Mouse (Mus musculus): ENCODE data around the gene Apopt1. TPM values are rescaled to one million over a fixed set of nuclear protein-coding genes. Genes with fewer than 3 reads are reported as not detected.

The Apopt1 gene
- polyA plus RNA-seq, 1 experiment from 2014 or later = 47.2 TPM

- Histone ChIP-seq H3K4me3 (replicated peaks; ENCODE audit: low read length) (no peak overlapping the region), H3K9me3 (ENCODE audit: control insufficient read depth, low read length) (no peaks in the 10 kb centered on the region), H3K36me3 (ENCODE audit: control insufficient read depth, insufficient read depth) (no peaks in the 10 kb centered on the region), H3K4me2 (ENCODE audit: low read length) (no peak overlapping the region), H3K4me1 (replicated peaks; ENCODE audit: control insufficient read depth, insufficient read depth, low read length) (peaks cover 26% of the 10 kb centered on the region), H3K27me3 (replicated peaks; ENCODE audit: control insufficient read depth, insufficient read depth, low read length) (no peaks in the 10 kb centered on the region), H3K27ac (ENCODE audit: low read length) (peak overlapping the region; percentile 85), H3K9ac (replicated peaks; ENCODE audit: low read depth, low read length) (peak overlapping the region; percentile 37; the same call in 1 of the 2 replicates)
- 49% methylated on average over 2 of the region's 2 CpGs for WGBS
- no peak for ATAC-seq
Measured at GRCm38 (mm10) chr12:111688069-111688428, 25.0 kb upstream of the Apopt1 start.

- Histone ChIP-seq H3K4me3 (replicated peaks; ENCODE audit: low read length) (no peak overlapping the region), H3K4me1 (replicated peaks; ENCODE audit: control insufficient read depth, insufficient read depth, low read length) (peaks cover 38% of the 10 kb centered on the region), H3K9ac (replicated peaks; ENCODE audit: low read depth, low read length) (no peak overlapping the region), H3K36me3 (ENCODE audit: control insufficient read depth, insufficient read depth) (no peaks in the 10 kb centered on the region), H3K27ac (ENCODE audit: low read length) (no peak overlapping the region), H3K27me3 (replicated peaks; ENCODE audit: control insufficient read depth, insufficient read depth, low read length) (no peaks in the 10 kb centered on the region), H3K9me3 (ENCODE audit: control insufficient read depth, low read length) (no peaks in the 10 kb centered on the region), H3K4me2 (ENCODE audit: low read length) (no peak overlapping the region)
- no peak for ATAC-seq
- WGBS = 82% methylated on average over 11 of the region's 11 CpGs
Measured at GRCm38 (mm10) chr12:111689426-111689825, 23.6 kb upstream of the Apopt1 start.

- Histone ChIP-seq H3K27ac (ENCODE audit: low read length) (peak overlapping the region; percentile 64), H3K4me2 (ENCODE audit: low read length) (no peak overlapping the region), H3K9me3 (ENCODE audit: control insufficient read depth, low read length) (no peaks in the 10 kb centered on the region), H3K4me3 (replicated peaks; ENCODE audit: low read length) (no peak overlapping the region), H3K4me1 (replicated peaks; ENCODE audit: control insufficient read depth, insufficient read depth, low read length) (peaks cover 54% of the 10 kb centered on the region), H3K27me3 (replicated peaks; ENCODE audit: control insufficient read depth, insufficient read depth, low read length) (no peaks in the 10 kb centered on the region), H3K36me3 (ENCODE audit: control insufficient read depth, insufficient read depth) (no peaks in the 10 kb centered on the region), H3K9ac (replicated peaks; ENCODE audit: low read depth, low read length) (no peak overlapping the region)
- no peak for ATAC-seq
- 13% methylated on average over 5 of the region's 5 CpGs for WGBS
Measured at GRCm38 (mm10) chr12:111691346-111691872, 21.7 kb upstream of the Apopt1 start.

- Histone ChIP-seq H3K9ac (replicated peaks; ENCODE audit: low read depth, low read length) (no peak overlapping the region), H3K9me3 (ENCODE audit: control insufficient read depth, low read length) (no peaks in the 10 kb centered on the region), H3K4me3 (replicated peaks; ENCODE audit: low read length) (no peak overlapping the region), H3K4me1 (replicated peaks; ENCODE audit: control insufficient read depth, insufficient read depth, low read length) (peaks cover 44% of the 10 kb centered on the region), H3K27me3 (replicated peaks; ENCODE audit: control insufficient read depth, insufficient read depth, low read length) (no peaks in the 10 kb centered on the region), H3K27ac (ENCODE audit: low read length) (peak overlapping the region; percentile 91), H3K36me3 (ENCODE audit: control insufficient read depth, insufficient read depth) (no peaks in the 10 kb centered on the region), H3K4me2 (ENCODE audit: low read length) (no peak overlapping the region)
- 60% methylated on average over 5 of the region's 5 CpGs for WGBS
- ATAC-seq = no peak
Measured at GRCm38 (mm10) chr12:111692899-111693298, 20.2 kb upstream of the Apopt1 start.

- peak overlapping the region; percentile 45 for H3K9ac ChIP-seq (replicated peaks; ENCODE audit: low read depth, low read length)
- no peaks in the 10 kb centered on the region for H3K36me3 ChIP-seq (ENCODE audit: control insufficient read depth, insufficient read depth)
- H3K4me2 ChIP-seq (ENCODE audit: low read length) = peak overlapping the region; percentile 43
- ATAC-seq = peak; percentile 86
- peak overlapping the region; percentile 91 for H3K27ac ChIP-seq (ENCODE audit: low read length)
- peaks cover 40% of the 10 kb centered on the region for H3K4me1 ChIP-seq (replicated peaks; ENCODE audit: control insufficient read depth, insufficient read depth, low read length)
- H3K4me3 ChIP-seq (replicated peaks; ENCODE audit: low read length) = no peak overlapping the region
- no peaks in the 10 kb centered on the region for H3K27me3 ChIP-seq (replicated peaks; ENCODE audit: control insufficient read depth, insufficient read depth, low read length)
- H3K9me3 ChIP-seq (ENCODE audit: control insufficient read depth, low read length) = no peaks in the 10 kb centered on the region
- 3% methylated on average over 18 of the region's 18 CpGs for WGBS
Measured at GRCm38 (mm10) chr12:111693341-111694270, 19.5 kb upstream of the Apopt1 start.

- 2% methylated on average over 12 of the region's 12 CpGs for WGBS
- peaks cover 40% of the 10 kb centered on the region for H3K4me1 ChIP-seq (replicated peaks; ENCODE audit: control insufficient read depth, insufficient read depth, low read length)
Measured at GRCm38 (mm10) chr12:111694271-111694781, 18.7 kb upstream of the Apopt1 start.

GRCm38 (mm10) chr12:111694880-111695804 lies 17.9 kb upstream of the Apopt1 start:
- WGBS = 22% methylated on average over 13 of the region's 13 CpGs
- peak overlapping the region; percentile 31 for H3K9ac ChIP-seq (replicated peaks; ENCODE audit: low read depth, low read length)
- no peaks in the 10 kb centered on the region for H3K36me3 ChIP-seq (ENCODE audit: control insufficient read depth, insufficient read depth)
- H3K27me3 ChIP-seq (replicated peaks; ENCODE audit: control insufficient read depth, insufficient read depth, low read length) = no peaks in the 10 kb centered on the region
- ATAC-seq = peak; percentile 51
- peak overlapping the region; percentile 91 for H3K27ac ChIP-seq (ENCODE audit: low read length)
- H3K9me3 ChIP-seq (ENCODE audit: control insufficient read depth, low read length) = no peaks in the 10 kb centered on the region
- H3K4me3 ChIP-seq (replicated peaks; ENCODE audit: low read length) = no peak overlapping the region
- H3K4me2 ChIP-seq (ENCODE audit: low read length) = peak overlapping the region; percentile 43; the same call in 1 of the 2 replicates
- H3K4me1 ChIP-seq (replicated peaks; ENCODE audit: control insufficient read depth, insufficient read depth, low read length) = peaks cover 40% of the 10 kb centered on the region

More at GRCm38 (mm10) chr12:111694271-111694781, 18.7 kb upstream of the Apopt1 start:
- H3K4me2 ChIP-seq (ENCODE audit: low read length) = peak overlapping the region; percentile 43
- no peaks in the 10 kb centered on the region for H3K9me3 ChIP-seq (ENCODE audit: control insufficient read depth, low read length)
- peak overlapping the region; percentile 91 for H3K27ac ChIP-seq (ENCODE audit: low read length)
- peak; percentile 19 for ATAC-seq
- H3K36me3 ChIP-seq (ENCODE audit: control insufficient read depth, insufficient read depth) = no peaks in the 10 kb centered on the region
- no peaks in the 10 kb centered on the region for H3K27me3 ChIP-seq (replicated peaks; ENCODE audit: control insufficient read depth, insufficient read depth, low read length)
- no peak overlapping the region for H3K4me3 ChIP-seq (replicated peaks; ENCODE audit: low read length)
- peak overlapping the region; percentile 45 for H3K9ac ChIP-seq (replicated peaks; ENCODE audit: low read depth, low read length)

GRCm38 (mm10) chr12:111696239-111696638 lies 16.8 kb upstream of the Apopt1 start:
- H3K4me2 ChIP-seq (ENCODE audit: low read length) = no peak overlapping the region
- H3K9ac ChIP-seq (replicated peaks; ENCODE audit: low read depth, low read length) = no peak overlapping the region
- 19% methylated on average over 6 of the region's 6 CpGs for WGBS
- H3K4me3 ChIP-seq (replicated peaks; ENCODE audit: low read length) = no peak overlapping the region
- no peak for ATAC-seq
- H3K9me3 ChIP-seq (ENCODE audit: control insufficient read depth, low read length) = no peaks in the 10 kb centered on the region
- H3K27me3 ChIP-seq (replicated peaks; ENCODE audit: control insufficient read depth, insufficient read depth, low read length) = no peaks in the 10 kb centered on the region
- no peaks in the 10 kb centered on the region for H3K36me3 ChIP-seq (ENCODE audit: control insufficient read depth, insufficient read depth)
- H3K27ac ChIP-seq (ENCODE audit: low read length) = peak overlapping the region; percentile 91
- peaks cover 40% of the 10 kb centered on the region for H3K4me1 ChIP-seq (replicated peaks; ENCODE audit: control insufficient read depth, insufficient read depth, low read length)

Measured in forebrain, embryonic 16.5 days (tissue).